Mouse (Mus musculus) olfactory bulb, adult 2 months (tissue): Measurements from ENCODE around the gene Naaladl2. TPM values are rescaled to one million over a fixed set of nuclear protein-coding genes. Genes with fewer than 3 reads are reported as not detected.

Source experiments
- H3K27ac ChIP-seq: fragments of 200-500 bp; 2 replicates; pipeline ENCODE4 v1.5.1; 2012; ENCODE audit warnings: low read depth, low read length; ENCODE audit not compliant: insufficient read depth
- H3K4me1 ChIP-seq: fragments of 200-500 bp; 2 replicates; pipeline ENCODE4 v1.6.1; 2012; ENCODE audit warnings: low read length; ENCODE audit not compliant: control insufficient read depth, insufficient read depth
- H3K4me3 ChIP-seq: fragments of 200-500 bp; 2 replicates; pipeline ENCODE4 v1.5.1; 2012; ENCODE audit warnings: mild to moderate bottlenecking, low read depth, low read length, moderate library complexity; ENCODE audit not compliant: insufficient read depth
- CTCF ChIP-seq: fragments of 200-500 bp; IDR thresholded peaks from 2 replicates; pipeline ENCODE4 v1.5.1; 2012; ENCODE audit warnings: low read depth, mild to moderate bottlenecking, low read length, moderate library complexity; ENCODE audit not compliant: insufficient read depth
- POLR2A ChIP-seq: fragments of 200-500 bp; IDR thresholded peaks from 2 replicates; pipeline ENCODE4 v1.6.1; 2012; ENCODE audit warnings: mild to moderate bottlenecking, low read depth, low read length, moderate library complexity; ENCODE audit not compliant: insufficient read depth
- WGBS: fragments of 180-500 bp; shearing (Covaris S2); methylation state at CpG from one replicate; pipeline ENCODE4 v1.1.7; 2018; 5-methylcytosine and 5-hydroxymethylcytosine counted together
- polyA plus RNA-seq: library from polyadenylated mRNA; stranded (reverse); fragments of >200 nt; gene quantifications from 2 replicates; pipeline ENCODE4 v1.2.4, GENCODE M21; 2012; ENCODE audit warnings: low replicate concordance; ENCODE audit not compliant: missing spikeins, insufficient read depth, insufficient read length

Gene Naaladl2
- polyA plus RNA-seq = not detected in 2 replicates

DNA sequence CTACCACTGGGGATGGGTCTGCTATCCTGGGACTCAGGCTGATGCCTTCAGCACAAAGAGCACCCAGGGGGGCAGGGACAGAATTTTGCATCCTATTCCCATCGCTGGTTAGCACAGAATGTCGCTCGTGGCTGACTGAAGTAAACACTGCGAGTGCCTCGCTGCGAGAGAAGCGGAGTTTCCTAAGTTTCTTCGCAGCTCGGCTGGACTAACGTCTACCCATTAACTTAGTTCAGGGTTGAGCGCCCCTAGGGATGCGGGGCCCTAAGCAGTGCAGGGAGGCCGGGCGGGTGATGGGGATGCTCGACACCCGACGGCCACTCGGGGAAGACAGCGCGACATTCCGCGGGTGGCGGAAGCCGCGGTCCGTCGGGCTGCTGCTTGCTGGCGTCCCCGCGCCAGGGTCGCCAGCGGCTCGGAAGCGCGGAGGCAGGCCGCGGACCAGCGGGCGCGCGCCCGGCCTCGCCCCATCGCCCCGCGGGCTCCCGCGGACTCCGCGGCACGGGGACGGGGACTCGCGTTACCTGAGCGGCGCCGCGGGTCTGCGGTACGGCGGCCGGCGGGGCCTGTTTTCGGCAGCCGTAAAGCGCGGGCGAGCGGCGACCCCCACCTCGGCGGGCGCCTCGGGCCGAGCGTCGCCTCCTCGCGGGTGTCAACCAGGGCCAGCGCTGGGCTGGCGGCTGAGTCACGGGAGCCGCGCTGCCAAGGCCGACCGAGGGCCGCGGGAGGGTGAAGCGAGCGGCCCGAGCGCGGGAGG lies at the start of gene Naaladl2:
Naaladl2 (minus strand) TSS at position 707 of the 757 bp plus-strand sequence.
- peak within 1 kb of the TSS; percentile 83 for H3K4me3 ChIP-seq
- peak within 1 kb of the TSS; percentile 36 for H3K27ac ChIP-seq
- under 1% methylated on average over 91 of the region's 93 CpGs for WGBS
- 0 out of 2 replicates have a peak, but pooled peaks cover 2% of the 10 kb centered on the region for H3K4me1 ChIP-seq
- no peak for TF ChIP-seq CTCF
- peak; percentile 62 for TF ChIP-seq POLR2A

DNA sequence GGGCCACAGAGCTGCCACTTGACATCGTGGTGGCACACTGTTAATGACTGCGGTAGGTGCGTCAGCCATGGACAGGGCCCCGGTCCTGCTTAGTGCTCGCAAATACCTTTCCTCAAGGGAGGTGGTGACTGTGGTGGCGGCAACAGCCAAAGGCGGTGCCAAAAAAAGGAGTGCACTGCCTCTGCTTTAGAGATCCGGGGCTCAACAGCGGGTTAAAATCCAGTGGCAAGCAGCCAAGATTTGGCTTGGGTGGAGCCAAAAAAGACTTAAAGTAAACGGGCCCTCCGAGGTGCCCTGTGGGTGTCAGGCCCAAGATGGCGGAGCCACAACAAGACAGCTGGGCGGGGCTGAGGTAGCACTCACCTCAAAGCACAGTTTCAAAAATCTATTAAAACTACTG lies 7.7 kb upstream of the Naaladl2 start:
- 91% methylated on average over 13 of the region's 13 CpGs for WGBS
- no peak overlapping the region for H3K4me3 ChIP-seq
- TF ChIP-seq POLR2A (no peak), CTCF (no peak)

DNA sequence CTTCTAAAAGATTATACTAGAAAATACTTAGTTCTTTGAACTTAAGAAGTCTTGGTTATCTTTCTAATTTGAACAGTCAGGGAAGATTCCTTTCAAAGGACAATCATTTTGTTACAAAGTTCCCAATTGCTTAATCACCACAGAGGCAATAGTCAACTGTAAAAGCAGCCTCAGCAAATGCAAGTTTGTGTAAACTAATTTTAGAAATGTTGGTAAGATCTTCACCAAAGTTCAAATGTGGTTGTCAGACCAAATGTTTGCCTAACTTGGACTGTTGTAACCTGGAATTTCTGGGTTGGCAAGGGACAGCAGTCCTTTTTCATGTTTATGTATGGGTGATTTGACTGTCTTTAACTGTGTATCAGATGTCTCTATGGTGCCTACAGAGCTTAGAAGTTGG lies 3.2 kb upstream of the Naaladl2 start:
- no peak for TF ChIP-seq CTCF
- no peak for TF ChIP-seq POLR2A
- Histone ChIP-seq H3K4me1 (0 out of 2 replicates have a peak, but pooled peaks cover 2% of the 10 kb centered on the region), H3K27ac (no peak overlapping the region), H3K4me3 (no peak overlapping the region)

More for the DNA sequence above, 7.7 kb upstream of the Naaladl2 start:
- no peaks in the 10 kb centered on the region for H3K4me1 ChIP-seq
- no peak overlapping the region for H3K27ac ChIP-seq

DNA sequence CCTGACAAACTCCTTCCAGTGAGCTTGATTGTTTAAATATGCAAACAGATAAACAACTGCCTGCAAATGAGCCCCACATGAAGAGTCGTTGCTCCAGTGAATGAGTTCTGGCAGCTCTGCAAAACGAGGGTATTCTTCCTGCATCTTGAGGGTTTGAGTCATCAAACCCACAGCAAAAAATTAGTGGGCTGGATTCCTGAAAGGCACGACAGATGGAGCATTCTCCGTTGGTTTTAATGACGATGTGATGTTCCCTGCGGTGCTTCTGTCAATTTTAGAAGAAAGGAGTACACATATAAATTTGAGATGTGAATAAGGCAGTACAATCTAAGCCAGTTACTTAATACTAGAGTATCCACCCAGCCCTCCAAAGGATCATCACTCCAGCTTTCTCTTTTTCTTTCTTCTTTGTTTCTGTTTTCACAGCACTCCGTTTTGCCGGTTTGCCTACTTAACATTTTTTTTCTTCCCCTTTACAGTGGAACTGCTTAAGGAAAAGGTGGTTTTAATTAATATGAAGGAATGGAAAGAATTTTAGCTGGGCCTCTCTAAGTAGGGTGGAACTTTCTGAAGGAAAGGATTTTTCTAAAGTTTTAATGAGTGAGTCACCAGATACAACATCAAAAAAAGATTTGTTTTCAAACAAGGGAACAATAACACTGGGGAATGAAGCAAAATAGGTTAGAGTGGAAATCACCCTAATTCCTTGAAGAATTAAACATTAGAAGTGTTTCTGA lies 1.1 kb upstream of the Naaladl2 start:
- TF ChIP-seq CTCF = no peak
- no peak for TF ChIP-seq POLR2A
- H3K27ac ChIP-seq = no peak overlapping the region
- H3K4me3 ChIP-seq = no peak overlapping the region
- 0 out of 2 replicates have a peak, but pooled peaks cover 2% of the 10 kb centered on the region for H3K4me1 ChIP-seq
- WGBS = 6% methylated on average over 8 of the region's 8 CpGs

DNA sequence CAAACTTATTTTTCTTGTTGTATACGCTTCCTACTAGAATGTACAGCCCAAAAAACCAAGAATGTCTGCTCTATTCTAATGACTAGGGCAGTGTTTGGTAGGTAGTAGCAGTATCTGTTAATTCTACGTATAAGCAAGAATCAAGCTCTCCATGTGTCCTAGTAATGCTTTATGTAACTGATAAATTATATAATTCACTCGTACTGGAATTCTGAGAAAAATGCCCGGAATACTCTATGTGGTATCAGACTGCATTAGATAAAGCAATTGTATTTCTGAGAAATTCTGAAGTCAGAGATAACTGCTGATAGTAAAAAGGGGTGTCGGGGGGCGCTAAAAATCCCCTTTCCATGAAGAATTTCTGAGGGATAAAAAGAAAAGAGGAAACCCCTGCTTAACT lies 950 bp downstream of the Naaladl2 start:
- H3K4me1 ChIP-seq = 0 out of 2 replicates have a peak, but pooled peaks cover 2% of the 10 kb centered on the region
- TF ChIP-seq POLR2A = no peak
- WGBS = 25% methylated on average over 6 of the region's 6 CpGs

DNA sequence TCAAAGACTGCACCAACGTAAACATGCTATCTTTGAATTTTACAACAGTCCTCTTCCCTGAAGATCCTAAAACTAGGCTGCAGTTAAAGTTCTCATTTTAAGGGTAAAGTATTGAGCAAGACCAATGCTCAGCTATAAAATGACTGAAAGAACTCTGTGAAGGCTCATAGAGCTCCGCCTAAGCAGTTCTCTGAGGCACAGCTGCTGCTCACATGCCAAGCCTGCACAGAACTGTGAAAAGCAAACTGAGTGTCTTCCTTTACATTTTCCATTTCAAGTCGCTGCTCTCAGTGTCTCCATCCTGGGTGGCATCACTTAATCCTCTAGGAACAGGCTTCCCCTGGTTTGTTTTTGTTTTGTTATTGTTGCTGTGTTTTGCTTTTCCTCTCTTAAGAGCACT lies 12.2 kb downstream of the Naaladl2 start:
- H3K4me3 ChIP-seq = no peak overlapping the region
- TF ChIP-seq CTCF = no peak
- TF ChIP-seq POLR2A = no peak
- no peaks in the 10 kb centered on the region for H3K4me1 ChIP-seq
- WGBS = 67% methylated on average over 3 of the region's 3 CpGs
- H3K27ac ChIP-seq = no peak overlapping the region

More for the DNA sequence above, 950 bp downstream of the Naaladl2 start:
- peak overlapping the region; percentile 36 for H3K27ac ChIP-seq
- H3K4me3 ChIP-seq = peak overlapping the region; percentile 83

DNA sequence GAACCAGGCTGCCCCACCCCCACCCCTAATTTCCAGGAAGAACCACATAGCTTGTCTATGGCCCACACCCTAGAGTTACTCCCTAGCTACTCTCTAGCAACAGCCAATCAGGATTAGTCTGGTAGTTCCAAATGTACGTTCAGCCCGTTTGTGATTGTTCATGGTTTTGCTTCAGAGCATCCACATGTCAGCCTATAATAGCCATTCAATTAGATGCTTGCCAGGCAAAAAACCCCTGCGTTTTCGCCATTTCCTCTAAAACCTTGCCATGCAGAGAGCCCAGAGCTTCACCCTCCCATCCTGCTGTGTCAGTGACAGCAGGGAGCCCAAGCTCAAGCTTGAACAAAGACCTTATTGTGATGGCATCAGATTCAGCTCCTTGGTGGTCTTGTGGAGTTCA lies 16.2 kb downstream of the Naaladl2 start:
- Histone ChIP-seq H3K27ac (no peak overlapping the region), H3K4me3 (no peak overlapping the region), H3K4me1 (peaks cover 3% of the 10 kb centered on the region; the same call in 1 of the 2 replicates)
- TF ChIP-seq POLR2A = no peak
- no peak for TF ChIP-seq CTCF
- WGBS = 47% methylated on average over 4 of the region's 4 CpGs

DNA sequence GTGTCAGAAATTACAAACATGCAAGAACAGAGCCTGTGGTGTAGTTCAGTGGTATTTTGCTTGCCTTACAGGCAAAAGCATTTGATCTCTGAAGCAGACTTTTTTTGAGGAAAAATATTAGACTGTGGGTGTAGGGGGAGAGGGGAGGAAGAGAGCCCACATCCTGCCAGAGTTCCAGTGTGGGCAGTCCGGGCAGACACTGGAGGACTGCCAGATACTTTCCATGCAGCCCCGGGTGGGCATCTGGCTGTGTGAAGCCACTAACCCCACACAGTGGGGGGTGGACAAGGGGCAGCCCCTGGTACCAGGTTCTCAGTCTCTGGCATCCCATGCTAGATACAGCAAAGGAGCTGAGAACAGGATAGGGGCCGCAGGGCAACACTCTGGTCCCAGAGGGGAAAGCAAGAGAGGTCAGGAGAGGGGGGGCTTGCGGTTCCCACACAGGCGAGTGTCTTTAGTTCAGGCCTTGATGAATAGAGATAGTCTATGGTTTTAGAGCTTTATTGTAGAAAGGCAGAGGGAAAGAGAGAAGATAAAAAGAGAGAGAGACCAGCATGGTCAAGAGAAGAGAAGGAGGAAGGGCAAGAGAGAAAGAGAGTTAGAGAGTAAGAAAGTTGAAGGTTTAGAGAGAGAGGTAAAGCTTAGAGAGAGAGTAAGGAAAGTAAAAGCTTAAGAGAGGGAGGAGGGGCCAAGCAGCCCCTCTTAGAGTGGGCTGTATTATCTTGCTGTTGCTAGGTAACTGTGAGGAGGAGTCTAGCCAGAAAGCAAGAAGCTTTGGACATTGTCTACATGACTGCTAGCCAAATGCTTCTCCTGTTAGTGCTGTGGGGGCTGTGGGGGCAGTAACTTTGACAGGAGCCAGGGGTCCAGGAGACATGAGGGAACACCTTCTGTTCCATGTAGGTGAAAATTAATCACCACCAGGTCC lies 18.9 kb downstream of the Naaladl2 start:
- TF ChIP-seq POLR2A = no peak
- TF ChIP-seq CTCF = no peak
- H3K4me1 ChIP-seq = peaks cover 3% of the 10 kb centered on the region; the same call in 1 of the 2 replicates
- no peak overlapping the region for H3K27ac ChIP-seq
- WGBS = 40% methylated on average over 5 of the region's 5 CpGs
- H3K4me3 ChIP-seq = no peak overlapping the region
